Mouse (Mus musculus) frontal cortex, postnatal 10 days (tissue): ENCODE results near the gene Dnm3.

ENCODE experiments used
- DNase-seq, 2 experiments: peaks; one replicate each; pipeline ENCODE4 v3.0.0; 2022; ENCODE audit warnings: low spot score in 2 of 2, mixed read lengths in 1 of 2

The Dnm3 gene

GRCm38 (mm10) chr1:162108726-162109436, 369.0 kb downstream of the Dnm3 start:
- no peak for DNase-seq

GRCm38 (mm10) chr1:162108181-162108671, 369.6 kb downstream of the Dnm3 start:
- DNase-seq = no peak

GRCm38 (mm10) chr1:162107011-162107606, 370.7 kb downstream of the Dnm3 start:
- DNase-seq = no peak

- no peak for DNase-seq
Measured at GRCm38 (mm10) chr1:162100961-162101830, 376.6 kb downstream of the Dnm3 start.

- DNase-seq = no peak
Measured at GRCm38 (mm10) chr1:162100033-162100820, 377.6 kb downstream of the Dnm3 start.

- no peak for DNase-seq
Measured at GRCm38 (mm10) chr1:162099203-162099602, 378.6 kb downstream of the Dnm3 start.

GRCm38 (mm10) chr1:162094523-162095272, 383.1 kb downstream of the Dnm3 start:
- no peak for DNase-seq

GRCm38 (mm10) chr1:162093806-162094522, 383.9 kb downstream of the Dnm3 start:
- no peak for DNase-seq

- no peak for DNase-seq
Measured at GRCm38 (mm10) chr1:162092899-162093659, 384.8 kb downstream of the Dnm3 start.

GRCm38 (mm10) chr1:162092401-162092800, 385.4 kb downstream of the Dnm3 start:
- DNase-seq = no peak

- no peak for DNase-seq
Measured at GRCm38 (mm10) chr1:162083886-162084478, 393.9 kb downstream of the Dnm3 start.

- DNase-seq = no peak
Measured at GRCm38 (mm10) chr1:162083354-162083753, 394.5 kb downstream of the Dnm3 start.

- no peak for DNase-seq
Measured at GRCm38 (mm10) chr1:162082711-162083110, 395.1 kb downstream of the Dnm3 start.

- no peak for DNase-seq
Measured at GRCm38 (mm10) chr1:162081693-162082372, 396.0 kb downstream of the Dnm3 start.

GRCm38 (mm10) chr1:162079989-162080388, 397.8 kb downstream of the Dnm3 start:
- no peak for DNase-seq

GRCm38 (mm10) chr1:162077454-162077853, 400.4 kb downstream of the Dnm3 start:
- DNase-seq = no peak

- DNase-seq = no peak
Measured at GRCm38 (mm10) chr1:162076581-162077001, 401.2 kb downstream of the Dnm3 start.

GRCm38 (mm10) chr1:162075831-162076230, 402.0 kb downstream of the Dnm3 start:
- DNase-seq = no peak
